Mouse (Mus musculus): ENCODE data around the gene AY761185. TPM values are rescaled to one million over a fixed set of nuclear protein-coding genes. Genes with fewer than 3 reads are reported as not detected.
"Not testable (repeated sequence)": the region's sequence is repeated elsewhere in the genome, so short reads cannot be mapped to it uniquely, and the experiment has no call there.

Gene AY761185
- not detected in 2 replicates for polyA plus RNA-seq (2012; rRNA removed)

- TF ChIP-seq POLR2A (IDR thresholded peaks at IDR 0.05; ENCODE audit: borderline replicate concordance, insufficient read depth, low read length) (no peak), CTCF (IDR thresholded peaks at IDR 0.05; ENCODE audit: borderline replicate concordance, insufficient read depth, low read depth, low read length) (no peak)
- no peak within 1 kb of the TSS for H3K4me3 ChIP-seq (replicated peaks; ENCODE audit: insufficient read depth, low read depth, low read length)
- no peak for DNase-seq
- H3K27me3 ChIP-seq (ENCODE audit: control insufficient read depth, insufficient read depth, low read length): no peaks in the 10 kb centered on the region
- no peak within 1 kb of the TSS for H3K27ac ChIP-seq (ENCODE audit: insufficient read depth, low read length)
- no peaks in the 10 kb centered on the region for H3K4me1 ChIP-seq (ENCODE audit: control insufficient read depth, insufficient read depth, low read length)
- 66% methylated on average over 3 of the region's 3 CpGs for WGBS
These were observed at the start of gene AY761185 for GRCm38 (mm10) chr8:20944610-20945009. TSS of gene AY761185 (minus strand) at chr8:20944710.

- not testable (repeated sequence) for H3K27me3 ChIP-seq (ENCODE audit: control insufficient read depth, insufficient read depth, low read length); H3K4me1 ChIP-seq (ENCODE audit: control insufficient read depth, insufficient read depth, low read length); DNase-seq; H3K4me3 ChIP-seq (replicated peaks; ENCODE audit: insufficient read depth, low read depth, low read length); H3K27ac ChIP-seq (ENCODE audit: insufficient read depth, low read length)
These were observed 49.5 kb upstream of the AY761185 start for GRCm38 (mm10) chr8:20994042-20994441.

GRCm38 (mm10) chr8:20979846-20980245 is 35.3 kb upstream of the AY761185 start:
- no peak for TF ChIP-seq CTCF (IDR thresholded peaks at IDR 0.05; ENCODE audit: borderline replicate concordance, insufficient read depth, low read depth, low read length)
- no peak for TF ChIP-seq POLR2A (IDR thresholded peaks at IDR 0.05; ENCODE audit: borderline replicate concordance, insufficient read depth, low read length)
- WGBS: 16% methylated on average over 1 of the region's 1 CpGs
- no peaks in the 10 kb centered on the region for H3K4me1 ChIP-seq (ENCODE audit: control insufficient read depth, insufficient read depth, low read length)
- no peak overlapping the region for H3K27ac ChIP-seq (ENCODE audit: insufficient read depth, low read length)
- no peak overlapping the region for H3K4me3 ChIP-seq (replicated peaks; ENCODE audit: insufficient read depth, low read depth, low read length)
- no peak for DNase-seq
- H3K27me3 ChIP-seq (ENCODE audit: control insufficient read depth, insufficient read depth, low read length): no peaks in the 10 kb centered on the region

- no peak for DNase-seq
- Histone ChIP-seq H3K27me3 (ENCODE audit: control insufficient read depth, insufficient read depth, low read length) (no peaks in the 10 kb centered on the region), H3K4me3 (replicated peaks; ENCODE audit: insufficient read depth, low read depth, low read length) (no peak overlapping the region), H3K27ac (ENCODE audit: insufficient read depth, low read length) (no peak overlapping the region), H3K4me1 (ENCODE audit: control insufficient read depth, insufficient read depth, low read length) (no peaks in the 10 kb centered on the region)
- 64% methylated on average over 2 of the region's 2 CpGs for WGBS
- TF ChIP-seq POLR2A (IDR thresholded peaks at IDR 0.05; ENCODE audit: borderline replicate concordance, insufficient read depth, low read length) (no peak), CTCF (IDR thresholded peaks at IDR 0.05; ENCODE audit: borderline replicate concordance, insufficient read depth, low read depth, low read length) (no peak)
These were observed 20.0 kb upstream of the AY761185 start for GRCm38 (mm10) chr8:20964531-20964930.

- no peak for TF ChIP-seq POLR2A (IDR thresholded peaks at IDR 0.05; ENCODE audit: borderline replicate concordance, insufficient read depth, low read length)
- TF ChIP-seq CTCF (IDR thresholded peaks at IDR 0.05; ENCODE audit: borderline replicate concordance, insufficient read depth, low read depth, low read length): no peak
- DNase-seq: no peak
These were observed 22.5 kb downstream of the AY761185 start, which contains the start of gene Gm6040 for GRCm38 (mm10) chr8:20921971-20922370. TSS of gene Gm6040 (minus strand) at chr8:20922071.

GRCm38 (mm10) chr8:20912288-20912687 is 32.2 kb downstream of the AY761185 start:
- no peak overlapping the region for H3K27ac ChIP-seq (ENCODE audit: insufficient read depth, low read length)
- no peaks in the 10 kb centered on the region for H3K4me1 ChIP-seq (ENCODE audit: control insufficient read depth, insufficient read depth, low read length)
- no peaks in the 10 kb centered on the region for H3K27me3 ChIP-seq (ENCODE audit: control insufficient read depth, insufficient read depth, low read length)
- no peak overlapping the region for H3K4me3 ChIP-seq (replicated peaks; ENCODE audit: insufficient read depth, low read depth, low read length)
- DNase-seq: no peak
- WGBS: 83% methylated on average over 1 of the region's 1 CpGs
- TF ChIP-seq POLR2A (IDR thresholded peaks at IDR 0.05; ENCODE audit: borderline replicate concordance, insufficient read depth, low read length) (no peak), CTCF (IDR thresholded peaks at IDR 0.05; ENCODE audit: borderline replicate concordance, insufficient read depth, low read depth, low read length) (no peak)

More at GRCm38 (mm10) chr8:20921971-20922370, 22.5 kb downstream of the AY761185 start, which contains the start of gene Gm6040:
- Histone ChIP-seq H3K27ac (ENCODE audit: insufficient read depth, low read length) (no peak within 1 kb of the TSS), H3K4me1 (ENCODE audit: control insufficient read depth, insufficient read depth, low read length) (no peaks in the 10 kb centered on the region), H3K4me3 (replicated peaks; ENCODE audit: insufficient read depth, low read depth, low read length) (no peak within 1 kb of the TSS), H3K27me3 (ENCODE audit: control insufficient read depth, insufficient read depth, low read length) (no peaks in the 10 kb centered on the region)
- WGBS: 70% methylated on average over 3 of the region's 3 CpGs

GRCm38 (mm10) chr8:20908256-20908655 is 36.3 kb downstream of the AY761185 start:
- no peak for DNase-seq
- Histone ChIP-seq H3K27me3 (ENCODE audit: control insufficient read depth, insufficient read depth, low read length) (no peaks in the 10 kb centered on the region), H3K4me1 (ENCODE audit: control insufficient read depth, insufficient read depth, low read length) (no peaks in the 10 kb centered on the region), H3K27ac (ENCODE audit: insufficient read depth, low read length) (no peak overlapping the region), H3K4me3 (replicated peaks; ENCODE audit: insufficient read depth, low read depth, low read length) (no peak overlapping the region)
- 43% methylated on average over 2 of the region's 2 CpGs for WGBS
- no peak for TF ChIP-seq CTCF (IDR thresholded peaks at IDR 0.05; ENCODE audit: borderline replicate concordance, insufficient read depth, low read depth, low read length)
- TF ChIP-seq POLR2A (IDR thresholded peaks at IDR 0.05; ENCODE audit: borderline replicate concordance, insufficient read depth, low read length): no peak

- WGBS: 86% methylated on average over 2 of the region's 2 CpGs
- Histone ChIP-seq H3K4me1 (ENCODE audit: control insufficient read depth, insufficient read depth, low read length) (no peaks in the 10 kb centered on the region), H3K4me3 (replicated peaks; ENCODE audit: insufficient read depth, low read depth, low read length) (no peak overlapping the region), H3K27me3 (ENCODE audit: control insufficient read depth, insufficient read depth, low read length) (no peaks in the 10 kb centered on the region), H3K27ac (ENCODE audit: insufficient read depth, low read length) (no peak overlapping the region)
- DNase-seq: no peak
- TF ChIP-seq POLR2A (IDR thresholded peaks at IDR 0.05; ENCODE audit: borderline replicate concordance, insufficient read depth, low read length) (no peak), CTCF (IDR thresholded peaks at IDR 0.05; ENCODE audit: borderline replicate concordance, insufficient read depth, low read depth, low read length) (no peak)
These were observed 37.4 kb downstream of the AY761185 start for GRCm38 (mm10) chr8:20907119-20907518.

All from cerebellum, adult 2 months (tissue).